Mouse (Mus musculus) thymus, postnatal 25 days (tissue): ENCODE results near the gene Nr6a1.

ENCODE experiments used
- DNase-seq: peaks from one replicate; pipeline ENCODE4 v3.0.0; 2022

Gene Nr6a1

GRCm38 (mm10) chr2:38779939-38780338, 147.5 kb downstream of the Nr6a1 start:
- DNase-seq: no peak

DNA sequence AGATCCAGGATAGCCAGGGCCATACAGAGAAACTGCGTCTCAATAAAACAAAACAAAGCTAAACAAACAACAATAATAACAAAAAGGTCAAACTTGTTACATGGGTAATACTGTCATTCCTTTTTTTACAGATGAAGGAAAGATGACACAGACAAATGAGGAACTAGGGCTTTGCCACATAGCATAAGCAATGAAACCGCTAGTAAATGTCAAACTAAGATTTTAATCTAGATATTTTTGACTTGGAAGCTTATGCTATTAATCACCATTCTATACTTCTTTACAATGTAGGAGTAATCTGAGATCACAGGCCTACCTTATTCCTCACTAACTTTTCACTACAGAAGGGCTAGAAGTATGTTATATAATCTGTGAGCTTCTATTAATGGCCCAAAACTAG, 150.2 kb downstream of the Nr6a1 start:
- DNase-seq: no peak

- no peak for DNase-seq
Observed at GRCm38 (mm10) chr2:38774936-38775335, 152.6 kb downstream of the Nr6a1 start.

DNA sequence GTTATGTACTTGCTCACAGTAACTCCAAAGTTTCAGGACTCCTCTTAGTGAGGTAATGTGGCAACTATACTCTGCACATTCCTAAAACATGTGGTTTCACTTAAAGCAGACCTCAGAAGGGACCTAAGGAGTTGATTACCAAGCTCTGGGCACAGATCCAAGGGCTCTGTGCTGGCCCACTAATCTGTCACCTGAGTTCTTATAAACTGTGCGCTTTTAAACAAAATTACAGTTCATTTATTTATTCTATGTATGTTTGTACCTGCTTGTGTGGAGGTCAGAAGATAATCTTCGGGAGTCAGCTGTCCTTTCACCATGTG, 156.1 kb downstream of the Nr6a1 start:
- no peak for DNase-seq

DNA sequence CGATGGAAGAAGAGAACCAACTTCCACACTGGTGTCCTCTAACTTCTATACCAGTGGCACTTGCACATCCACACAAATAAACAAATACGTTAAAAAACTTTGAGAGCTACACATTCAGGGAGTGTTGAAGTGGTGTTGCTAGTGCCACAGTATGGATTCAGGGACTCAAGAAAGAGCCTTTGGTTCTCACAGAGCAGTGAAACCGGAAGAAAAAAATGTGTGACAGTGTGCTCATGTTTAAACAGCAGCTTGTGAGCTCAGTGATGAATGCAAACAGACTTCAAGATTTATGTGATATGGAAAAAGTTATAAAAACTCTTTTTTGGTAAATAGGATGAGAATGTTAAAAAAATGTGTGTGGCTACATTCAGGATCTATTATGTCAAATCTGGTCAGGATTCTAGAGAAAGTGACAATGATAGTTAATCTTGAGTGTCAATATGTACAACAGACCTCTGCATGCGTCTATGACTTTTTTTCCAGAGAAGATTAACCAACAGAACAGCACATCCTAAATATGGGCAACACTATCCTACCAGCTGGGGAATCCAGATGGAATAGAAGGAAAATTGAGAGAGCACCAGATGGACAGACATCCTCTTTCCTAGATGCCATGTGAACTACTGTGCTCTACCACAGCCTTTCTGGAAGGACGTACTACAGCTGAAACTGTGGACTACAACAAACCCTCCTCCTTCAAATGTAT, 156.6 kb downstream of the Nr6a1 start:
- no peak for DNase-seq

GRCm38 (mm10) chr2:38767177-38767931, 160.1 kb downstream of the Nr6a1 start:
- no peak for DNase-seq

- DNase-seq: no peak
Observed at GRCm38 (mm10) chr2:38739847-38740246, 187.6 kb downstream of the Nr6a1 start.

DNA sequence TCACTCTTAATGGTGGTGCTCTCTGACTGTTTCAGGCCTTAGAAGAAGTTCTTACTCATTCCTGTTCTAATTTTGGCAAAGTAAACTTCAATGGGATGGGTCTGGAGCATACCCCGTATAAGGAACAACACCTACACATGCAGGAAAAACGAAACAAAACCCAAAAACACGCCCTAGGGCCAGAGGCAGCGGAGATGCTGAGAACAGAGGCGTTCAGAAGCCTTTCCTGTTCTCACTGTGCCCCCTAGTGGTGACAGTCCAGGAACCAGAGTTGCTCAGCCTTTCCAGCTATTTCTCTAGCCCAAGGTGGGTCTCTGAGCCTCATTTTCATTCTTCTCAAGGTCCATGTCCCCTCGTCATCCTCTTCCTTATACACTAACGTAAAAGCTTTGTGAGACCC, 188.1 kb downstream of the Nr6a1 start:
- peak; percentile 65 for DNase-seq

- no peak for DNase-seq
Observed at GRCm38 (mm10) chr2:38738601-38739301, 188.7 kb downstream of the Nr6a1 start.

DNA sequence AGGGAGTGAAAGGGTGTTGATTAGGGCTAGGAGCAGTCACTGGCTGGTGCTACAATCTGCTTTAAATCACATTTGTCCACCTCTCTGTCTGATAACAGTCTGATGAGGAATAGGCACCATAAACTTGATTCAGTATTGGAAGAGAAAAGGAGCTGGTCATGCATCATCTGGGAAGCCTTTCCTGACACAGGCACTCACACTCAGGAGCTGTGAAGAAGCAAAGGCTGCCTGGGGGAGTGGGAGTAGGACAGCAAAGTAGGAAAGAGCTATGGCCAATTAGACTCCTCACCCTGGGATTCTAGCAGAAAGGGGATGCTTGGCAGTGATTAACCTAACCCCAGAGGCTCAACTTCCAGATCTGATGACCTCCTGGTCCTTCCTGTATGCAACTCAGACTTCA, 191.7 kb downstream of the Nr6a1 start:
- no peak for DNase-seq

DNA sequence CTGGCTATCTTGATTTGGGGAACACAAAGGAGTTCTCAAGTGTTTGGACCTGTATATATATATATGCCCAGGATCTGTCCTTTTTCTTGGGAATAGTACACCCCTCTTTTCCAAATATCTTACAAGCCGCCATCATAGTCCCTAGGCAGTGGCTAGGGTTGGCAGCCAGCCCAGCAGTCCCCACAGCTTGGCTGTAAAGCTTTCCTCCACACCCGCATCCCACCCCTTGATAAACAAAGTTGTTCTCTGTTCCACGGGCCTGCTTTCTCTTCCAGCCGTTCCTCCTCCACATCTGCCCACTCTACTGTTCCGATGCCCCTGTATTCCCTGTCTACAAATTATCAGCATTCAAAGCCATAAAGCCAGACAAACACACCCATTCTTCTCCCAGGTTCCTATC, 192.8 kb downstream of the Nr6a1 start:
- no peak for DNase-seq

DNA sequence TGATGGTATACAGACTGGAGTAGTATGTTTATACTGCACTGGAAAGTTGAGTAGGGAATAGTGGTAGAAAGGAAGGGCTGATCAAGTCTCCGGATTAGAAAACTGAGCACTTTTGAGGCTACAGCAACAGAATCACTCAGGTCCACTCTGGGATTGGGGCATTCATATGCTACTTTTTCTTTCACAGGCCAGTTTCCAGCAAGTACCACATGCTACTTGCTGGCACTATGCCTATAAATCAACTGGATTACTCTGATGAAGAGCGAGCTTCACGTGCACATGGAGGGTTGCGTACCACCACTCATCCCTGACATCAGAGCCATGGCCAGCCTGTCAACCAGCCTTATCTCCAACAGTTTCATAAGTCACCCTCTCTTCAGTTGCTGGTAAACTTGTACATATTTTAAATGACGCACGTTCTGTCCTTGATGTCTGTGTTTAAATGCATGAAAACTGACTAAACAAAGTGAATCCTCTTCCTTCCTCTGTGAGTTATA, 197.1 kb downstream of the Nr6a1 start:
- DNase-seq: no peak

GRCm38 (mm10) chr2:38725427-38725826, 202.1 kb downstream of the Nr6a1 start:
- DNase-seq: no peak

DNA sequence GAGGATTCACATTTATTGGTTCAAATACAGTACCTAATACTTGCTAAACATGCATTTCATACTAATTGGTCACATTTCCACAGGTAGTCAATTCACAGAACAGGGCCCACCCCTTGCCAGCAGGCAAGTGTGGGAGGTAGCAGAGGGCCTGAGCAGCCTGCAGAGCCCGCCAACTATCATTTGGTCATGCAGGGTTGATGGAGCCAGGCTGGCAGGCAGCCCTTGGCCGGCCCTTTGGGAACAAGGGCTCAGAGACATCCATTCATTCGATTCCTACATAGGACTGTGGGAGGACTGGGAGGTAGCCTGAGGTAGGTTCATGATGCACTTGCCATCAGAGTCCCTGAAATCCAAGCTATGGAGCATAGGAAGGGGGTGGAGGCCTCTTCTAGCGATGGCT, 204.1 kb downstream of the Nr6a1 start:
- no peak for DNase-seq

DNA sequence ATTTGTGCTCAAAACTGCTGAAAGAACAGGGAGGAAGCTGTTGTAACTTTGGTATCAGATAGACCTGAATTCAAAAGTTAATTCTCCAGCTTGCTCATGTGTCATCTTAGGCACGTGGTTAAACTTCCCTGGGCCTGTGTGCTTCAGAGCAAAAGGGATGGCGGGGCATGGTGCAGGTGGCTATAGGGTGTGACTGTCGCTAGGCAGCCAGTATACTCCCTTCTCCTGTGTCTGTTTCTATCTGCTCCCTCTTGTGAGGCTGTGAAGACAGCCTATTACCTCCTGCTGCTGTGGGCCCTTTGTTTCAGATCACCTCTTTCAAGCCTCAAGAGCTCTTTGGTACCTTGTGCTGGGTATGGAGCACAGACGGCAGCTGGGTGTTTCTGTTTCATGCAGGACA, 205.4 kb downstream of the Nr6a1 start:
- DNase-seq: no peak

GRCm38 (mm10) chr2:38720661-38721060, 206.8 kb downstream of the Nr6a1 start:
- DNase-seq: no peak

- DNase-seq: no peak
Observed at GRCm38 (mm10) chr2:38719354-38719753, 208.1 kb downstream of the Nr6a1 start.

DNA sequence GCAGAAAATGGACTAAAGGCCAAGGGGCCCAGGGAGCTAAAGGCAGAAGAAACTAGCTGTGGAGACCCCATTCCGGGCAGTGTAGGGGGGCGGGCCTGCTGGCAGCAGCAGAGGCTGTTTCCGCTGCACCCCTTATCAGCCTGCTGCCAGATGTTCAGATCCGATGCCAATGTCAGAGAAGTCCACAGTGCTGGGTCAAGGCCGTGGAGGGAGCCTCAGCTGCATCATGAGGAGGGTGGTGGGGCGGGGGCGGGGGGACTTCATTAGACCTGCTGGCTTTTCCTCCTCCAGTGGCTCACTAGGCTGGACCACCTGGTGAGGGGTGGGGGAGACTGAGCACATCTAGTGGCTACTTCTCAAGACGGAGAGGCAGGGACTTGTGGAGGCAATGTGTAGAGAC, 208.8 kb downstream of the Nr6a1 start:
- DNase-seq: no peak

GRCm38 (mm10) chr2:38717436-38717835, 210.1 kb downstream of the Nr6a1 start:
- no peak for DNase-seq

DNA sequence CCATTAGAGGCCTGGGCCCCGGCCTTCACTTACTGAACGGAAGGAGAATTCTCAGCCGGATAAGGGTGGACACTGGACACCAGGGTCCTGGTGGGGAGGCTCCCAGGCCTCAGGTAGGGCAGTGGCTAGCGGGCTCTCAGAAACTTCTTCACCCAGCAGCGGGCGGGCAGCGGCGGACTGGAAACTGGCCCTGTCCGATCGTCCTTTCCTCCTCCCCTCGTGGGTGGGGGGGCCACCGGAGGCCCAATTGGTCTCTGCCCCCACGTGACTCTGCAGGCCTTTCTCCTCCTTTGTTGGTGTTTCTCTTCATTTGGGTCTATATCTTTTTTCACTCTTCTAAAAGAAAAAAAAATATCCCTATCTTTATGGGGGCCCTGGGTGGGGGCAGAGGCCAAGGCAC, 213.2 kb downstream of the Nr6a1 start, which contains the start of gene Nr5a1:
Nr5a1 (minus strand) TSS at position 219 of the 400 bp plus-strand sequence.
- no peak for DNase-seq

DNA sequence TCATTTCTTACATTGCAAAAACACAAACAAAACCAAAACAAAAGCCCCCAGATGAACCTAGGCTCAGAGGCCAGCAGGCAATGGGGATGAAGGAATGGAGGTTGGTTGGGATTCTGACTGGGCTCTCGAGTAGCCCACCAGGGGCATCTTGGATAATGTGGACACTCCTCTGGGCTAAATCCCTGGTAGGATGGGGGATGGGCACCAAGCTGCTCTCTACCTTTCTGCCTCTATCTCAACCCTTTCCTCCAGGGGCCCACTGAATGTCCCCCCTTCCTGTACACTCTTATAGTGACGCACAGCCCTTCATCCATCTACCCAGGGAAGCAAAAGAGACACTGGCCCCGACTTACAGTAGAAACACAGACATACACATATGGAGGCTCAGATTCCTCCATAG, 213.9 kb downstream of the Nr6a1 start:
- no peak for DNase-seq

DNA sequence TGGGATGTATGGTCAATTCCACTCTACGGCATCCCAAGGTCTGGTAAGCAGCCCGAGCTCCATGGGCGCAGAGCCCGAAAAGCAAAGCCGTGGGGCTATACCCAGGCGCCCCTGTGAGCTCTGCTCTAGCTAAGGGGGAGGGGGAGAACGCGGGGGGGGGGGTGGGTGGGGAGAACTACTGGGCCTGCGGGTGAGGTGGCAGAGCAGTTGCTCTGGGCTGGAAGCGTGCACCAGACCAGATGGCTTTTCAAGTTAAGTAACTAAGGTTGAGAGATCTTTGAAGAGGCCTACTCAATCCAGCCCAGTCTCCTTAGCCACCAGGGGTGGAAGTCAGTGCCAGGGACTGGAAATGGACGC, 214.7 kb downstream of the Nr6a1 start:
- DNase-seq: no peak

- no peak for DNase-seq
Observed at GRCm38 (mm10) chr2:38712076-38712768, 215.3 kb downstream of the Nr6a1 start.
